ENCODE assay signal across 9 mouse cellular contexts in genomic region chr11:59182864-59183331, GRCm38 (mm10). TPM values are rescaled to one million over a fixed set of nuclear protein-coding genes. Genes with fewer than 3 reads are reported as not detected.
DNase-seq lines count a peak whose midpoint lies in the region; ATAC-seq and TF ChIP-seq lines count a peak whose summit lies in the region.
"Had no signal": no experiment of that assay in that cellular context is flagged by ENCODE, and none has a peak within 500 bp of the region (broad histone marks: within the 10 kb centered on the region; RNA-seq: fewer than 3 reads in every experiment).

TSS of gene Gjc2 (minus strand) at chr11:59183213.

- peak within 1 kb of the TSS; percentile 23; the same call in 1 of the 2 replicates for H3K27ac ChIP-seq in kidney, embryonic 16.5 days (ENCODE audit: low read length)
- peak within 1 kb of the TSS; percentile 59 for H3K27ac ChIP-seq in lung, postnatal 0 days (ENCODE audit: low read length)

- peaks cover 11% of the 10 kb centered on the region; the same call in 1 of the 2 replicates for H3K4me1 ChIP-seq in kidney, embryonic 16.5 days (ENCODE audit: insufficient read depth, low read length)
- peaks cover 3% of the 10 kb centered on the region; the same call in 1 of the 2 replicates for H3K4me1 ChIP-seq in lung, postnatal 0 days (ENCODE audit: insufficient read depth, low read depth, low read length)

- H3K4me3 ChIP-seq in kidney, embryonic 16.5 days (ENCODE audit: low read length), result no peak within 1 kb of the TSS
- no peak within 1 kb of the TSS for H3K4me3 ChIP-seq in lung, postnatal 0 days (ENCODE audit: low read depth, low read length)

- H3K27me3 ChIP-seq in kidney, embryonic 16.5 days (ENCODE audit: insufficient read depth, low read length), result peaks cover 18% of the 10 kb centered on the region
- H3K27me3 ChIP-seq in lung, postnatal 0 days (replicated peaks; ENCODE audit: insufficient read depth, low read length), result peaks cover 6% of the 10 kb centered on the region; the same call in 1 of the 2 replicates

- peak; percentile 9 for DNase-seq in thymus, postnatal 4 days
- DNase-seq in thymus, postnatal 10 days (ENCODE audit: low spot score in 2 of 2), result no peak
- peak; percentile 74 for DNase-seq in gastrocnemius, postnatal 14 days
- DNase-seq in lung, postnatal 0 days (ENCODE audit: low spot score), result peak; percentile 56
- DNase-seq in retina, embryonic 14.5 days (ENCODE audit: low spot score), result no peak

- no peak within 1 kb of the TSS for H3K4me2 ChIP-seq in kidney, embryonic 16.5 days (replicated peaks; ENCODE audit: low read depth, low read length)
- 0 out of 2 replicates have a peak within 1 kb of the TSS, but pooled peaks have one; percentile 17 for H3K4me2 ChIP-seq in lung, postnatal 0 days (replicated peaks; ENCODE audit: low read depth, low read length)

- WGBS in kidney, embryonic 16.5 days, result 35% methylated on average over 3 of the region's 3 CpGs
- 35% methylated on average over 3 of the region's 3 CpGs for WGBS in lung, postnatal 0 days

- ATAC-seq in kidney, embryonic 16.5 days (ENCODE audit: low FRiP score, low TSS enrichment), result peak; percentile 44
- peak; percentile 66 for ATAC-seq in lung, postnatal 0 days
- ATAC-seq in megakaryocyte progenitor cell, adult 5-6 weeks (replicated peaks; ENCODE audit: poor library complexity), result no peak

- intact Hi-C loops in gastrocnemius, postnatal 14 days (cut with DNase I; ENCODE audit: low total_unique reads), result no loop called here

- peaks cover 11% of the 10 kb centered on the region; the same call in 1 of the 2 replicates for H3K36me3 ChIP-seq in kidney, embryonic 16.5 days (ENCODE audit: insufficient read depth, low read length)
- 0 out of 2 replicates have a peak, but pooled peaks cover 12% of the 10 kb centered on the region for H3K36me3 ChIP-seq in lung, postnatal 0 days (ENCODE audit: insufficient read depth, low read length)

- no peak for TF ChIP-seq CTCF in lung, postnatal 0 days (IDR thresholded peaks at IDR 0.05)

- peak within 1 kb of the TSS; percentile 7; the same call in 1 of the 2 replicates for H3K9ac ChIP-seq in kidney, embryonic 16.5 days (replicated peaks; ENCODE audit: low read length)
- H3K9ac ChIP-seq in lung, postnatal 0 days (replicated peaks; ENCODE audit: low read depth), result no peak within 1 kb of the TSS

- no peaks in the 10 kb centered on the region for H3K9me3 ChIP-seq in kidney, embryonic 16.5 days (ENCODE audit: low read length)
- H3K9me3 ChIP-seq in lung, postnatal 0 days (ENCODE audit: low read length), result no peaks in the 10 kb centered on the region

- TF ChIP-seq EP300 in lung, postnatal 0 days (IDR thresholded peaks at IDR 0.05), result no peak

RNA-seq across cellular contexts. Expression of gene Gjc2, which starts in this region (rescaled TPM):
- total RNA-seq in gastrocnemius, postnatal 14 days (2021), result under 1 TPM; 0.27 to 0.62 TPM
- polyA plus RNA-seq in kidney, embryonic 16.5 days (2015; fragmentation: Nextera tagmentation; extraction: Ambion mirVana), result 0.36 and 0.67 TPM in 2 replicates
- polyA plus RNA-seq in lung, postnatal 0 days (2015; fragmentation: Nextera tagmentation; extraction: Ambion mirVana), result 1.8 and 2.5 TPM in 2 replicates
- total RNA-seq in megakaryocyte progenitor cell, adult 5-6 weeks (2015), result not detected in 2 replicates
- total RNA-seq in megakaryocyte progenitor cell, adult 5-6 weeks (2017), result not detected in 2 replicates
- total RNA-seq: hematopoietic stem cell, adult 5-6 weeks had no signal
- polyA plus RNA-seq: neural tube, embryonic 14.5 days had no signal

Comparison
In these comparisons a context has a peak if more than half of its experiments do, and no peak if none do; other contexts are left out.
1. DNase-seq: peak in thymus, postnatal 4 days (single experiment) and lung, postnatal 0 days (single experiment); none in thymus, postnatal 10 days (0 of 2) and retina, embryonic 14.5 days (single experiment).
2. Peak in DNase-seq in gastrocnemius, postnatal 14 days; RNA of the gene not detected or under 1 TPM.
3. Peak in ATAC-seq, H3K27ac ChIP-seq and H3K9ac ChIP-seq in kidney, embryonic 16.5 days; RNA of the gene not detected or under 1 TPM.